Mouse (Mus musculus) testis, adult 2 months (tissue): ENCODE results near the gene C77080.

ENCODE experiments used
- CTCF ChIP-seq: fragments of 200-500 bp; IDR thresholded peaks from 2 replicates; pipeline ENCODE4 v1.5.1; 2012; ENCODE audit warnings: low read depth, mild to moderate bottlenecking, inconsistent platforms, low read length, moderate library complexity; ENCODE audit not compliant: control insufficient read depth, insufficient read depth, insufficient replicate concordance
- POLR2A ChIP-seq: fragments of 200-500 bp; IDR thresholded peaks from 2 replicates; pipeline ENCODE4 v1.6.1; 2012; ENCODE audit warnings: low read depth, mild to moderate bottlenecking, inconsistent platforms, low read length, moderate library complexity; ENCODE audit not compliant: control insufficient read depth

DNA sequence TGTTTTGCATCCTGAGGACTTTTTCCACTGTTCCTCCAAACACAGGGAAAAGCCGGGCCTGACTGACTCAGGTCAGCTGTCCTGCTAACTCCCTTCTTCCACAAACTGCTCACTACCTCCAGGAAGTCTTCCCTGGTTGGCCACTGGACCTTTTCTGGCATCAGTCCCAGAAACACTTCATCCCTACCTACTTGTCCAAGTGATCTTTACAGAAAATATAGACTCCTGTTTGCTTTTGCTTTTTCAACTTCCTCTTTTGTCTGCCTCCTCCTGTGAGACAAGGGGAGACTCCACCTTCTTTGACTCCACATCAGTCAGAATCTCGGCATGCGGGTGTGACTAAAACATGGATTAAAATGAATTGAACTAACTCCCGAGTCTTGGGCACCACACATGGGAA is 16.4 kb downstream of the C77080 start:
- no peak for TF ChIP-seq CTCF
- no peak for TF ChIP-seq POLR2A
